Mouse (Mus musculus): ENCODE measurements at regions not wholly inside any gene's neighbourhood (a gene's known extent, or its start where the extent isn't known, plus 50 kb on each side); places are given as distances from the start of the nearest gene placed in this dataset.

- no peak for DNase-seq (ENCODE audit: low read depth)
Measured at GRCm38 (mm10) chr6:127298105-127298504, 146.1 kb upstream of the Ccnd2 start.

GRCm38 (mm10) chr6:127311192-127312054 is 135.2 kb upstream of the Parp11 start:
- DNase-seq (ENCODE audit: low read depth) = no peak

GRCm38 (mm10) chr6:127317309-127317708 is 129.3 kb upstream of the Parp11 start:
- no peak for DNase-seq (ENCODE audit: low read depth)

- no peak for DNase-seq (ENCODE audit: low read depth)
Measured at GRCm38 (mm10) chr6:127318746-127319582, 127.7 kb upstream of the Parp11 start.

- no peak for DNase-seq (ENCODE audit: low read depth)
Measured at GRCm38 (mm10) chr6:127320600-127320999, 126.0 kb upstream of the Parp11 start.

- DNase-seq (ENCODE audit: low read depth) = no peak
Measured at GRCm38 (mm10) chr6:127321031-127321430, 125.6 kb upstream of the Parp11 start.

GRCm38 (mm10) chr6:127322398-127322797 is 124.2 kb upstream of the Parp11 start:
- DNase-seq (ENCODE audit: low read depth) = no peak

GRCm38 (mm10) chr6:127324984-127325383 is 121.7 kb upstream of the Parp11 start:
- peak; percentile 46 for DNase-seq (ENCODE audit: low read depth)

- no peak for DNase-seq (ENCODE audit: low read depth)
Measured at GRCm38 (mm10) chr6:127325596-127326332, 120.9 kb upstream of the Parp11 start.

- DNase-seq (ENCODE audit: low read depth) = no peak
Measured at GRCm38 (mm10) chr6:127326333-127326729, 120.3 kb upstream of the Parp11 start.

- peak; percentile 61 for DNase-seq (ENCODE audit: low read depth)
Measured at GRCm38 (mm10) chr6:127329191-127330014, 117.2 kb upstream of the Parp11 start.

GRCm38 (mm10) chr6:127330015-127330705 is 116.5 kb upstream of the Parp11 start:
- peak; percentile 97 for DNase-seq (ENCODE audit: low read depth)

- DNase-seq (ENCODE audit: low read depth) = no peak
Measured at GRCm38 (mm10) chr6:127331091-127331490, 115.5 kb upstream of the Parp11 start.

GRCm38 (mm10) chr6:127334256-127334655 is 112.4 kb upstream of the Parp11 start:
- DNase-seq (ENCODE audit: low read depth) = no peak

- peak; percentile 77 for DNase-seq (ENCODE audit: low read depth)
Measured at GRCm38 (mm10) chr6:127335462-127335886, 111.2 kb upstream of the Parp11 start.

- DNase-seq (ENCODE audit: low read depth) = no peak
Measured at GRCm38 (mm10) chr6:127335996-127336660, 110.5 kb upstream of the Parp11 start.

GRCm38 (mm10) chr6:127336681-127337397 is 109.8 kb upstream of the Parp11 start:
- DNase-seq (ENCODE audit: low read depth) = no peak

GRCm38 (mm10) chr6:127337398-127337871 is 109.2 kb upstream of the Parp11 start:
- DNase-seq (ENCODE audit: low read depth) = peak; percentile 92

GRCm38 (mm10) chr6:127338412-127338811 is 108.2 kb upstream of the Parp11 start:
- no peak for DNase-seq (ENCODE audit: low read depth)

Data from fibroblast of lung, adult 2 months (primary cell).